Mouse (Mus musculus): ENCODE data around the gene Erf. TPM values are rescaled to one million over a fixed set of nuclear protein-coding genes. Genes with fewer than 3 reads are reported as not detected.

The Erf gene
- total RNA-seq, 2 experiments from 2014 or later: 32.8 to 33.2 TPM

DNA sequence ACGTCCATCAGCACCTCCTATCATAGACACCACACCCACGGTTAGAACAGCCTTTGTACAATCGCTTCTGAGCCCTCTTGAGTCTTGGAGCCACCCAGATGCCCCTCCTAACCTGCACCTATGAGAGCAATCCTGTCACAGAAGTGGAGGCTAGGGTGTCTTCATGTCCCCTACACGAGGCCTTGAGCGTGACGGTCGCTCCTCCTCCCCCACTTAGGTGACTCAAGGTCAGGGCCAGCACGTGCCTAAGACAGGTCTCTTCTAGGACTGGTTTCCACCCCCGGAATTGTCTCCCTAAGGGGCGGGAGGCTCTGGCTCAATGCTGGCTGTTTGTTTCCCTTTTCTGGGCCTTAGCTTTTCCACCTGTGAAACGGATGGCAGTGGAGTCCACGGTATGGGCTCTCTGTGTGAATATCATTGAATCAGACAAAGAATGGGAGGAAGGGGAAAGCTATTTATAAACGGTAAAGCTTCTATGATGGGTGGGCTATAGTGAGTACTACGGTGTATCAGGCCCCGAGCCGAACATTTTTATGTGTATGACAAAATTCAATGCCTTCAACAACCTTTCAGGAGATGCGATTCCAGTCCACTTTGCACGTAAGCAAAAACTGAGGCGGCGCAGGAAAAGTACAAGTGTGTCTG is 30.0 kb downstream of the Erf start, which contains the start of gene Dedd2:
TSS of gene Dedd2 (minus strand) at position 159 of the 645 bp plus-strand sequence.
- intact Hi-C loops (cut with DNase I): loop anchor here (10.0 kb wide), 1 partner anchor 316 kb away; the partner anchor contains the start of gene Arhgef1
- DNase-seq: peak in 1 of 2 experiments; percentile 34

DNA sequence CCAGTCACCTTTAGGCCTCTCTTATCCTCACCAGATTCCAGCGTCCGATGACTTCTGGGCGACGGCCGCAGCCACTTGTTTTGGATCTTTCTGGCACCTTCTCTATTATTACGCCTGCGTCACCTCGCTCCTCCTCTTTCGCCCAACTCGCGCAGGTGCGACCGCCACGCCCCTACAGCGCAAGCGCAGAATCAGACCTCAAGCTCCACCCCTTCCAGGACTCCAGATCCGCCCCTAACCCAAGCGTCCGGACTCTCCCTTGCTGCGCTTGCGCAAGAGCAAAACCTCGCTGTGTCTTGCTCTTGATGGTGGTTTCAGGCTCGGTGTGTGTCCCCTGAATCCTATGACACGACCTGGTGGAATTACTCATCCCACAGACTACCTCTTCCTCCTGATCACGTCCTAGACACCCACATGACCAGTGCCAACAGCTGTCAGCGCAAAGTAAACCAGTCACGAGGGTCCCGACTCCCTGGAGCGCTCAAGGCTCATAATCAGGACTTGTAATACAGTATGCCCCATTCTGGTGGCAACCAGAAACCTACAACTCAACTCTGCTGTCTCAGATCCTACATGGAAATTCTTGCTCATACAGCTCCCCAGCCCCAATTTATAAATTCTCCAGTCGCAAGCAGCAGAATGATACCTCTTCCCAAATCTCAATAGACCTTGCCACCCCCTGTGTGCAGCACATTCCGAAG is 30.7 kb downstream of the Erf start:
- intact Hi-C loops (cut with DNase I): loop anchor here (10.0 kb wide), 2 partner anchors 315 to 335 kb away; partner anchors contain the start of genes Arhgef1 and Rps19

DNA sequence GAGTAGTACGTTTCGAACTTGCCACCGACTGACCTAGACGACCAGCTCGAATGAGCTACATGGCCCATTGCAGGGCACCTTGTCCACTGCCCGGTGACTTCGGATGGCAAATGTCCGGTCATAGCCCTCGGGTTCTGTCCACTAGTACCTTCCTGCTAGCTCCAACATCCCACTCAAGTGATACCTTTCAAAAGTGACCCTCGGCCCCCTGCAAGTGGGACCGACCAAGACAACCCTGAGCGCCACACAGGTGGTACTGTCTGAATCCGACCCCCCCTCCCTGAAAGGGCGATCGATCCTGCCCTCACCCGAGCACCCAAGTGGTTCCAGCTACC is 31.2 kb downstream of the Erf start:
- no peak for DNase-seq
- intact Hi-C loops (cut with DNase I): loop anchor here (10.0 kb wide), 1 partner anchor 335 kb away; the partner anchor contains the start of gene Rps19

More for the DNA sequence above, 30.7 kb downstream of the Erf start:
- DNase-seq: peak; percentile 92 to 93

GRCm38 (mm10) chr7:25218705-25219415 is 31.7 kb downstream of the Erf start:
- peak; percentile 41 to 44 for DNase-seq
- intact Hi-C loops (cut with DNase I): loop anchor here (10.0 kb wide), 1 partner anchor 334 kb away; the partner anchor contains the start of gene Rps19

DNA sequence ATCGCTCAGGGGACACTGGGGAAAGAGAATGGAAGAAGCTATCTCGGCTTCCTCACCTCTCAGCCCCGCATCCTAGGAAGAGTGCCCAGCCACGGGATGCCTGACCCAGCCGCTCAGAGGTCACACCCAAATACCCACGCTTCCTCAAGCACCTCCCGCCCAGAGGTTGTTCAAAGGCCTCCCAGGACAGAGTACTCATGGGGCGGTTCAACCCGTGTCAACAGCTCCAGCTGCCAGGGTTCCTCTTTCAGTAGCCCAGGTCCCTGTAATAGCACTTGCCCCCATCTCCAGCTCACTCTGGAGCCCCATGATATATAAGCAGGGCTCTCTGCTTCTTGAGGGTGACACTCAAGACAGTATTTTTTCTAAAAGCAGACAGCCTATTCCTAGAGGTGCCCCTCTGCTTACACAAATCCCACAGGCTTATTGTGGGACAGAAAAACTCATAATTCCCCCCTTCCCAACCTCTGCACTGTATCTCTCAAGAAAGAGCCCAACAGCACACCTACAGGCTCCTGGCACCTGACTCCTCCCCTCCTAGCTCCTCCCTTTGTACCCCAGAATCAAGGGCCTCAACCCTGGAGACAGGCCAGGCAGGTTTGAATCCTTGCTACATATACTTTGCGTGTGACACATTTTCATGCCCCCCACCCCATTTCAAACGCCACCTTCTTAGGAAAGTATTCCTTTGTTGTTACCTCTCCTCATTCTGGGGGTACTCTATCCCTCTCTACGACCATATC is 32.7 kb downstream of the Erf start:
- DNase-seq: no peak
- intact Hi-C loops (cut with DNase I): loop anchor here (10.0 kb wide), 1 partner anchor 333 kb away; the partner anchor contains the start of gene Rps19

DNA sequence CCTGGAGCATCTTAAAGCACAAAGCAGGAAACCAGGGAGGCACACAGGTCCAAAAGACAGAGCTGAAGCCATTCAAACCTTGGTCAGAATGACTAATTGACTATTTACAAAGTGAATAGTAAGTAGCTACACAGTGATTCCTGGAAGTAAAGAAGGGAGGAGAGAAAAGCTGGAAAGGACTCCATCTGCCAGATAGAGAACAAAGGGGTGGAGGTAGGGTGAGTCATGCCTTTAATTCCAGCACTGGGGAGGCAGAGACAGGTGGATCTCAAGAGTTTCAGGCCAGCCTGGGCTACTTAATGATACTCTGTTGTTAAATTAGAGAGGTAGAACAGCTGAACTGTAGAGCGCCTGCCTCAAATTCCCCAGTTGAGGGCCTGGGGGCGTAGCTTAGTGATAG is 36.4 kb downstream of the Erf start:
- no peak for DNase-seq
- intact Hi-C loops (cut with DNase I): loop anchor here (10.0 kb wide), 1 partner anchor 329 kb away; the partner anchor contains the start of gene Rps19

- no peak for DNase-seq
- intact Hi-C loops (cut with DNase I): loop anchor here (10.0 kb wide), 1 partner anchor 328 kb away; the partner anchor contains the start of gene Rps19
Measured at GRCm38 (mm10) chr7:25213099-25213498, 37.5 kb downstream of the Erf start.

DNA sequence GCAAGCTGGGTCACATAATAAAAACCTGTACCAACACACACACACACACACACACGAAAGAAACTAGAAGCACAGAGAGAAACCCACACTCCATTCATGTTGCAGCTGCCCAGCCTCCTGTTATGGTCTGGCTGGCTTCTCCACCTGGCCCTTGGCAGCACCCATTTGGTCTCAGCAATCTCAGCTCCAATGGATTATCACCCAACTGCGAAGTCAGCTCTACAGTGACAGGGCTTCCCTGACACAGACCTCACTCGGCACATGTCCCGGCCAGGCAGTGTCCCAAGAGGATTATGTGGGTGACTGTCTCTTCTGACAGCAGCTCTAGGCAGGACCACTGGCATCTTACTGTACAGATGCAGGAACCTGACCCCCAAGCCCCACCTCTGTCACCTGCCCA is 40.1 kb downstream of the Erf start:
- no peak for DNase-seq
- intact Hi-C loops (cut with DNase I): loop anchor here (10.0 kb wide), 1 partner anchor 326 kb away; the partner anchor contains the start of gene Rps19

- intact Hi-C loops (cut with DNase I): no loop called here
Measured at GRCm38 (mm10) chr7:25209161-25209622, 41.4 kb downstream of the Erf start.

DNA sequence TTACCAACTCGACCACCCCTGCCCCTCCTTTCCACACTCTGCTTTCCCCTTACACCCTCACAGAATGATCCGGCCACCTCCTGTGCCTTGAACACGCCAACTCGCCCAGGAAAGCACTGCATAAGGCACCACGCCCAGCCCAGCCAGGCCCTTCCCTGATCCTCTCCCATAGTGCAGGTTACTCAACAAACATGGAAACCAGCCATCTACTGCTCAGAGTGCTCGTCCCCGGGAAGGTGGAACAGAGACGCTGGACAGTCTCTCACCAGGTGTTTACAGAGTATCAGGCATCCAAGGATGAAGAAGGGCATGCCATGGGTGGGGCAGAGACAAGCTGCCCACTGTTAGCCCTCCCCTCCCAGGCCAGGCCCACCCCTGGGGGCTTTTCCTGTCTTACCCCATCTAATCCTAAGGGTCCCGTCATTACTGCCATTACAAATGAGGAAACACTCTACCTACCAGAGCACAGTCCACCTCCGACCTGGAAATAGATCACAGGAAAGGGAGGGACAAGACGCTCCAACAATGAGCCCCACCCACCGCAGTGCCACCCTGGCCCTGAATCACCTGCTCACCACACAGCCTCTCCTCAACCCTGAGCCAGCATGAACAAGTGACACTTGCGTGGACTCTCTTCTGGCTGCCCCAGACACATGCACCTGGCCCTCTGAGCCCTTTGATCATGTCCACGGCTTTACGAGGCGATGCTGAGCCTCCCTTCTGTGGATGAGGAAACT is 44.3 kb downstream of the Erf start:
- intact Hi-C loops (cut with DNase I): loop anchor here (1.0 kb wide), 1 partner anchor 26 kb away; no protein-coding TSS in a partner anchor
- peak in 1 of 2 experiments; percentile 43 for DNase-seq

More at GRCm38 (mm10) chr7:25209161-25209622, 41.4 kb downstream of the Erf start:
- DNase-seq: no peak

DNA sequence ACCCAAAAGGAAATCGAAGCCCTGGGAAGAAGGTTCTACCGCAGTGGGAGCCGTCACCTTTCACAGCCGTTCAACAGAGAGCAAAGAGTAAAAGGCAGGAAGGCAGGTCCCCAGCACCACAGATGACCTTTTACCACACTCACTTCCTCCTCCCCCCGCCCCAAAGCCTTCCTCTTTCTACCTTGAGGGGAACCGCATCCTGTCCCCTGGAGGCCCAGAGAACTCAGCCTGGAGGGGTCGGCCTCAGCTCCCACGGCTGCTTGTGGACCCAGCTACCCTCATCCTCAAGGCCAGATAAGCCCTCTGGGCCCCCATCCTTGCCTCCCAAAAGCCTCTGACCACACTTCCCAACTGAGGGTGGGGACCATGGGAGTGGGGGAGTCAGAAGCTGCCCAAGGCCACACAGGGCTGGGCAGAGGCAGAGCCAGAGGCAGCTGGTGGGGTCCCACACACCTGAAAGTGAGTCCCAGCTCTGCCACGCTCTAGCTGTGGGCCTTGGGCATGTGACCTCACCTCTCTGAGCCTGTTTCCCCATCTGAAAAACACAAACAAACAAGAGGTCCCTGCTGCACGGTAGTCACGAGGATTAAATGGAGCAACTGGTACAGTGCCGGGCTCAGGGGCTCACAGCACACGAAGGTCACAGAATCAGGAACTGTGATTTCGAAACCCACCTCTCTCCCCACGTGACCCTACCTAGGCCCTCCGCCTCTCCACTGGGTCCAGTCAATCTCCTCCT is 45.0 kb downstream of the Erf start:
- DNase-seq: no peak
- intact Hi-C loops (cut with DNase I): loop anchor here (1.0 kb wide), 1 partner anchor 27 kb away; no protein-coding TSS in a partner anchor

GRCm38 (mm10) chr7:25203624-25204023 is 46.9 kb downstream of the Erf start:
- intact Hi-C loops (cut with DNase I): no loop called here
- DNase-seq: no peak

- DNase-seq: peak in 1 of 2 experiments; percentile 24
Measured at GRCm38 (mm10) chr7:25197384-25198018, 53.1 kb downstream of the Erf start.

DNA sequence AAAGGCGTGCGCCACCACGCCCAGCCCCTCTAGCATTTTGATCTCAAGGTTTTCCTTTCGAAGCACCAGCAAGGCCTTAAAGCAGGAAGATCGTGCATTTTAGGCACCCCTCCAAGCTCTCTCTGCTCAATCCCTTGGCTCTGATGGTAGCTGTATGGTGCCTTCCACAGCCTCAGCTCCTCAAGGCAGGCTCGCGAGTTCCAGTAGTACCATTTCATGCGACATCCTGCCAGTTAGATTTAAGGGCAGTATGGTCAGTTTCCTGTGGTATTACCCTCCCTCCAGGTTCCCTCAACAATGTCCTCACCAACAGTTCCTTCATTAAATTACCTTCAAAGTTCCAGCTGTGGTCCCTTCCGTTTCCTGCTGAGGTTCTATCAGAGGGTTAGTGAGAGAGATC is 54.5 kb downstream of the Erf start:
- intact Hi-C loops (cut with DNase I): no loop called here
- no peak for DNase-seq

More at GRCm38 (mm10) chr7:25197384-25198018, 53.1 kb downstream of the Erf start:
- intact Hi-C loops (cut with DNase I): no loop called here

- intact Hi-C loops (cut with DNase I): no loop called here
- DNase-seq: no peak
Measured at GRCm38 (mm10) chr7:25195148-25195547, 55.4 kb downstream of the Erf start.

All from heart, postnatal 14 days (tissue).